In the genomic region with DNA sequence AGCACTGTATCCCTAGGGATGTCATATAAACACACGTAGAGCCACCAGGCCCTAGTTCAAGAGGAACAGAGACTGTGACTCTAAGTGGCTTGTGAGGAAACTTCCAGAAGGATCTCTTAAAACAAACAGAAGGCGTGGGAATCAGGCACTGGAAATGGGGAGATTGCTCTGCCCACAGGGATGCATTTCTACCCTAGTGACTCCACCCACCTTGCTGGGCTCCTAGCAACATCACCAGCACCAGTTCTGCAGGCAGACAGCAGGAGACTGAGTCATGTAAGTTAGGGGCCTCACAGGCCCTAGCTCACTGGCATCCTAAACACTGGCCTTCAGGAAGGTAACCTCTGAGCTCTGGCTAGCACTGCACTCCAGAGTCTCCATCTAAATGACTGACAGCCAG, we compare ENCODE assay signal across 35 mouse cellular contexts. TPM values are rescaled to one million over a fixed set of nuclear protein-coding genes. Genes with fewer than 3 reads are reported as not detected.
"Had no signal": no experiment of that assay in that cellular context is flagged by ENCODE, and none has a peak within 500 bp of the region (broad histone marks: within the 10 kb centered on the region; RNA-seq: fewer than 3 reads in every experiment).

No protein-coding gene starts in this region.

- H3K9ac ChIP-seq: heart, embryonic 12.5 days; hindbrain, embryonic 14.5 days; intestine, embryonic 15.5 days; limb, embryonic 12.5 days; liver, embryonic 13.5 days had no signal

- H3K4me2 ChIP-seq: heart, embryonic 12.5 days; hindbrain, embryonic 14.5 days; intestine, embryonic 15.5 days; limb, embryonic 12.5 days; liver, embryonic 11.5 days; liver, embryonic 13.5 days had no signal

- H3K36me3 ChIP-seq: heart, embryonic 10.5 days; heart, embryonic 12.5 days; intestine, embryonic 15.5 days; limb, embryonic 10.5 days; limb, embryonic 12.5 days; liver, embryonic 13.5 days had no signal

- DNase-seq: gastrocnemius, postnatal 10 days; gastrocnemius, postnatal 25 days; heart, adult 18-20 months; heart, postnatal 10 days; heart, postnatal 4 days; kidney, adult 18-20 months; kidney, adult 8-10 months; kidney, postnatal 10 days; kidney, postnatal 25 days; liver; liver, embryonic 13.5 days had no signal

- ATAC-seq: hindbrain, embryonic 16.5 days; inflammation-experienced regulatory T-cells, adult 6 months; intestine, embryonic 15.5 days; intestine, postnatal 0 days had no signal

- H3K27ac ChIP-seq: heart, embryonic 10.5 days; hindbrain, embryonic 14.5 days; intestine, embryonic 15.5 days; left cerebral cortex, adult 2 months; limb, embryonic 10.5 days; limb, embryonic 12.5 days; liver, embryonic 13.5 days had no signal

- H3K4me3 ChIP-seq: heart, embryonic 10.5 days; heart, embryonic 12.5 days; intestine, embryonic 15.5 days; left cerebral cortex, adult 2 months; limb, embryonic 10.5 days; limb, embryonic 12.5 days; liver, embryonic 13.5 days had no signal

- H3K9me3 ChIP-seq: heart, embryonic 10.5 days; intestine, embryonic 15.5 days; limb, embryonic 10.5 days; limb, embryonic 12.5 days; liver, embryonic 13.5 days had no signal

RNA-seq across cellular contexts. Expression of a gene that starts 4.5 kb away (rescaled TPM):
- total RNA-seq: gastrocnemius, adult 18-20 months; gastrocnemius, postnatal 10 days; gastrocnemius, postnatal 25 days; gastrocnemius, postnatal 4 days; granulocyte monocyte progenitor cell, adult 5-6 weeks; heart, adult 18-20 months; heart, adult 8-10 months; heart, postnatal 10 days; heart, postnatal 25 days; heart, postnatal 4 days; layer of hippocampus, adult 18-20 months; layer of hippocampus, postnatal 14 days; left cerebral cortex, adult 2 months; left cerebral cortex, postnatal 14 days; left cerebral cortex, postnatal 36 days had no signal
- polyA plus RNA-seq: heart, embryonic 12.5 days; heart, embryonic 14.5 days; inflammation-experienced regulatory T-cells, adult 6 months had no signal

RNA-seq across cellular contexts. Expression of a gene that starts 44.7 kb away (rescaled TPM):
- total RNA-seq: gastrocnemius, adult 18-20 months; granulocyte monocyte progenitor cell, adult 5-6 weeks; heart, adult 18-20 months; heart, adult 8-10 months; heart, postnatal 10 days; heart, postnatal 25 days; heart, postnatal 4 days; layer of hippocampus, adult 18-20 months; layer of hippocampus, postnatal 14 days; left cerebral cortex, adult 2 months; left cerebral cortex, postnatal 14 days; left cerebral cortex, postnatal 36 days had no signal
- polyA plus RNA-seq: heart, embryonic 12.5 days; heart, embryonic 14.5 days; hindbrain, embryonic 11.5 days; hindbrain, embryonic 14.5 days; hindbrain, embryonic 16.5 days; inflammation-experienced regulatory T-cells, adult 6 months; intestine, embryonic 15.5 days; intestine, postnatal 0 days; kidney, embryonic 14.5 days; kidney, embryonic 16.5 days; liver, embryonic 11.5 days; liver, embryonic 13.5 days had no signal

RNA-seq across cellular contexts. Expression of a gene that starts 54.0 kb away (rescaled TPM):
- total RNA-seq: gastrocnemius, adult 18-20 months; gastrocnemius, postnatal 10 days; gastrocnemius, postnatal 25 days; gastrocnemius, postnatal 4 days; heart, adult 18-20 months; heart, adult 8-10 months; heart, postnatal 10 days; heart, postnatal 25 days; heart, postnatal 4 days; layer of hippocampus, adult 18-20 months had no signal
- polyA plus RNA-seq: heart, embryonic 14.5 days; inflammation-experienced regulatory T-cells, adult 6 months; intestine, embryonic 15.5 days; intestine, postnatal 0 days; limb, embryonic 12.5 days had no signal
